Mouse (Mus musculus): Measurements from ENCODE around the gene Fggy.

- TF ChIP-seq CTCF (IDR thresholded peaks at IDR 0.05; ENCODE audit: low read depth, low read length) = no peak
- no peak for TF ChIP-seq POLR2A (IDR thresholded peaks at IDR 0.05; ENCODE audit: extremely low read depth, insufficient read depth, low read length)
These were observed 13.8 kb upstream of the Fggy start for GRCm38 (mm10) chr4:95543529-95543928.
